Mouse (Mus musculus): ENCODE results near the gene Ptprj. TPM values are rescaled to one million over a fixed set of nuclear protein-coding genes. Genes with fewer than 3 reads are reported as not detected.

The Ptprj gene
- polyA plus RNA-seq, 2 experiments, result 2.7 to 3.9 TPM

- Histone ChIP-seq H3K27me3 (ENCODE audit: control insufficient read depth, insufficient read depth, low read length) (no peaks in the 10 kb centered on the region), H3K4me2 (replicated peaks; ENCODE audit: low read depth, low read length, severe bottlenecking) (no peak overlapping the region), H3K9me3 (ENCODE audit: control insufficient read depth, low read length) (no peaks in the 10 kb centered on the region), H3K27ac (replicated peaks; ENCODE audit: low read depth, low read length) (no peak overlapping the region), H3K4me3 (replicated peaks; ENCODE audit: low read length) (no peak overlapping the region), H3K36me3 (ENCODE audit: control insufficient read depth, insufficient read depth, low read length) (no peaks in the 10 kb centered on the region), H3K4me1 (ENCODE audit: control insufficient read depth, insufficient read depth, low read length) (peaks cover 2% of the 10 kb centered on the region; the same call in 1 of the 2 replicates), H3K9ac (ENCODE audit: low read depth, low read length, severe bottlenecking) (no peak overlapping the region)
- WGBS, result 97% methylated on average over 2 of the region's 2 CpGs
- no peak for ATAC-seq (ENCODE audit: low FRiP score, low read depth)
- no peak for TF ChIP-seq POLR2A (IDR thresholded peaks at IDR 0.05; ENCODE audit: borderline replicate concordance, extremely low read depth, insufficient read depth, insufficient read length)
- DNase-seq (ENCODE audit: low spot score), result no peak
Measured at GRCm38 (mm10) chr2:90570871-90571270, 9.6 kb downstream of the Ptprj start.

GRCm38 (mm10) chr2:90570216-90570615, 10.2 kb downstream of the Ptprj start:
- peaks cover 5% of the 10 kb centered on the region; the same call in 1 of the 2 replicates for H3K4me1 ChIP-seq (ENCODE audit: control insufficient read depth, insufficient read depth, low read length)
- H3K4me3 ChIP-seq (replicated peaks; ENCODE audit: low read length), result no peak overlapping the region
- H3K27me3 ChIP-seq (ENCODE audit: control insufficient read depth, insufficient read depth, low read length), result no peaks in the 10 kb centered on the region
- no peak for TF ChIP-seq POLR2A (IDR thresholded peaks at IDR 0.05; ENCODE audit: borderline replicate concordance, extremely low read depth, insufficient read depth, insufficient read length)
- no peaks in the 10 kb centered on the region for H3K36me3 ChIP-seq (ENCODE audit: control insufficient read depth, insufficient read depth, low read length)
- ATAC-seq (ENCODE audit: low FRiP score, low read depth), result no peak
- WGBS, result 83% methylated on average over 10 of the region's 10 CpGs
- no peak overlapping the region for H3K4me2 ChIP-seq (replicated peaks; ENCODE audit: low read depth, low read length, severe bottlenecking)
- DNase-seq (ENCODE audit: low spot score), result no peak
- no peaks in the 10 kb centered on the region for H3K9me3 ChIP-seq (ENCODE audit: control insufficient read depth, low read length)
- no peak overlapping the region for H3K9ac ChIP-seq (ENCODE audit: low read depth, low read length, severe bottlenecking)
- H3K27ac ChIP-seq (replicated peaks; ENCODE audit: low read depth, low read length), result no peak overlapping the region

DNA sequence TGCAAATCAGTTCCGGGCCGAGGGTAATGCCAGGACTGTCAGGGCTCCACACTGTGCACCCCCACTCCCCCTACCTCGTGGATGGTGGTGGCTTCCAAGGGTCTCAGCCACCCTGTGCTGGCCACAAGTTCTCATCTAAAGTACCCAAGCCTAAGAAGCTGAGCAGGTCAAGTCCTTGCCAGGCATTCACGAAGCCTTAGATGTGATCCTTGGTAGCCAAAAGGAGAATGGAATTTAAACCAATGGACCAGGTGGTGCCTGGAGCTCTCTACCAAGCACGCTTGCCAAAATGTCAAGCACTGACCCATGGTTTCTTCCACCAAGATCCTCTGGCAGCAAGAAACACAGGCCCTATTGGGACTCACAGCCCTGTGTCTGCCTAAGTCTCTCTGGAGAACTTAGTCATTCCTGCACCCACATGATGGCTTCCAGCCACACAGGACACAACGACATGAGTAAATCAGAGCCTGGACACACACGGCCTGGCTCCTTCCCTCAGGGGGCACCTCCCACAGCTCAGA, 11.4 kb downstream of the Ptprj start:
- Histone ChIP-seq H3K4me3 (replicated peaks; ENCODE audit: low read length) (no peak overlapping the region), H3K27ac (replicated peaks; ENCODE audit: low read depth, low read length) (no peak overlapping the region), H3K9me3 (ENCODE audit: control insufficient read depth, low read length) (no peaks in the 10 kb centered on the region), H3K4me2 (replicated peaks; ENCODE audit: low read depth, low read length, severe bottlenecking) (no peak overlapping the region), H3K36me3 (ENCODE audit: control insufficient read depth, insufficient read depth, low read length) (no peaks in the 10 kb centered on the region), H3K4me1 (ENCODE audit: control insufficient read depth, insufficient read depth, low read length) (peaks cover 3% of the 10 kb centered on the region; the same call in 1 of the 2 replicates), H3K9ac (ENCODE audit: low read depth, low read length, severe bottlenecking) (no peak overlapping the region), H3K27me3 (ENCODE audit: control insufficient read depth, insufficient read depth, low read length) (no peaks in the 10 kb centered on the region)
- ATAC-seq (ENCODE audit: low FRiP score, low read depth) (no peak), DNase-seq (ENCODE audit: low spot score) (no peak)
- 79% methylated on average over 7 of the region's 7 CpGs for WGBS
- no peak for TF ChIP-seq POLR2A (IDR thresholded peaks at IDR 0.05; ENCODE audit: borderline replicate concordance, extremely low read depth, insufficient read depth, insufficient read length)

DNA sequence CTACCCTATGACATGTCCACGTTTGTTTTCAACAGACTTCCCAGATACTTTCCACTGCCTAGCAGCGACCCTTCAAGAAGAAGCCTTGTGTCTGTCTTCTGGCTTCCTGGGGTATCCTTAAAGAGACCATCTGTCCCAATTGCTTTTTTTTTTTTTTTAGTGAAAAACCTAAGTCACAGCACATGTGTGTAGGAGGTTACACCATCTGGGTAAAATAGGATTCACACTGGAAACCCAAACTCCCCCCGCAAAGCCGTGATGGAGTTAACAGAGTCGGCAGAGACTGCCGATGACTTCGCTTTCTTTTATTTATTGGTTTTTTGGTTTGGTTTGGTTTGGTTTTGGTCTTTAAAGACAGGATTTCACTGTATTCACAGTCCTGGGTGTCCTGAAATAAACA, 12.4 kb downstream of the Ptprj start:
- Histone ChIP-seq H3K4me2 (replicated peaks; ENCODE audit: low read depth, low read length, severe bottlenecking) (no peak overlapping the region), H3K27me3 (ENCODE audit: control insufficient read depth, insufficient read depth, low read length) (no peaks in the 10 kb centered on the region), H3K27ac (replicated peaks; ENCODE audit: low read depth, low read length) (no peak overlapping the region), H3K4me3 (replicated peaks; ENCODE audit: low read length) (no peak overlapping the region), H3K9ac (ENCODE audit: low read depth, low read length, severe bottlenecking) (no peak overlapping the region), H3K9me3 (ENCODE audit: control insufficient read depth, low read length) (no peaks in the 10 kb centered on the region), H3K36me3 (ENCODE audit: control insufficient read depth, insufficient read depth, low read length) (no peaks in the 10 kb centered on the region), H3K4me1 (ENCODE audit: control insufficient read depth, insufficient read depth, low read length) (peaks cover 3% of the 10 kb centered on the region; the same call in 1 of the 2 replicates)
- ATAC-seq (ENCODE audit: low FRiP score, low read depth), result no peak
- TF ChIP-seq POLR2A (IDR thresholded peaks at IDR 0.05; ENCODE audit: borderline replicate concordance, extremely low read depth, insufficient read depth, insufficient read length), result no peak
- WGBS, result 86% methylated on average over 7 of the region's 7 CpGs
- DNase-seq (ENCODE audit: low spot score), result no peak

GRCm38 (mm10) chr2:90566773-90567528, 13.5 kb downstream of the Ptprj start:
- WGBS, result 75% methylated on average over 8 of the region's 8 CpGs
- H3K36me3 ChIP-seq (ENCODE audit: control insufficient read depth, insufficient read depth, low read length), result no peaks in the 10 kb centered on the region
- no peak overlapping the region for H3K27ac ChIP-seq (replicated peaks; ENCODE audit: low read depth, low read length)
- H3K4me2 ChIP-seq (replicated peaks; ENCODE audit: low read depth, low read length, severe bottlenecking), result no peak overlapping the region
- H3K27me3 ChIP-seq (ENCODE audit: control insufficient read depth, insufficient read depth, low read length), result no peaks in the 10 kb centered on the region
- DNase-seq (ENCODE audit: low spot score), result no peak
- H3K9me3 ChIP-seq (ENCODE audit: control insufficient read depth, low read length), result no peaks in the 10 kb centered on the region
- no peak overlapping the region for H3K4me3 ChIP-seq (replicated peaks; ENCODE audit: low read length)
- no peak for TF ChIP-seq POLR2A (IDR thresholded peaks at IDR 0.05; ENCODE audit: borderline replicate concordance, extremely low read depth, insufficient read depth, insufficient read length)
- no peak overlapping the region for H3K9ac ChIP-seq (ENCODE audit: low read depth, low read length, severe bottlenecking)
- ATAC-seq (ENCODE audit: low FRiP score, low read depth), result no peak
- peaks cover 3% of the 10 kb centered on the region; the same call in 1 of the 2 replicates for H3K4me1 ChIP-seq (ENCODE audit: control insufficient read depth, insufficient read depth, low read length)
